Mouse (Mus musculus) adrenal gland (tissue): ENCODE results near the gene Mea1.

Experiments used
- intact Hi-C: fragments of 180-260 bp; cut with DNase I; formaldehyde crosslinking; loops from one replicate; pipeline ENCODE4 v1.15.1; 2025

Mea1 gene

DNA sequence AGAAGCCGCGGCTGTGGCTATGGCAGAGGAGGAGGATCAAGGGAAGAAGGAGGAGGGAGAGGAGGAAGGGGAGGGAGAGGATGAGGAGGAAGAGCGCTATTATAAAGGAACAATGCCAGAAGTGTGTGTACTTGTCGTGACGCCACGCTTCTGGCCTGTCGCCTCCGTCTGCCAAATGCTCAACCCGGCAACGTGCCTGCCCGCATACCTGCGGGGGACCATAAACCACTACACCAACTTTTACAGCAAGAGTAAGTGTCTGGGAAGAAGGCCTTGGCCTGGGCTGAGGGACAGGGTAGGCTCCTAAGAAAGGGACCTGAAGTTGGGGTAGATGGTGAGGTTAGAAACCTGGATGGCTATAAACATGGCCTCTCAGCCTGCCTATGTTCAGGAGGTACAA, 16.6 kb upstream of the Mea1 start:
- intact Hi-C loops, result no loop called here

DNA sequence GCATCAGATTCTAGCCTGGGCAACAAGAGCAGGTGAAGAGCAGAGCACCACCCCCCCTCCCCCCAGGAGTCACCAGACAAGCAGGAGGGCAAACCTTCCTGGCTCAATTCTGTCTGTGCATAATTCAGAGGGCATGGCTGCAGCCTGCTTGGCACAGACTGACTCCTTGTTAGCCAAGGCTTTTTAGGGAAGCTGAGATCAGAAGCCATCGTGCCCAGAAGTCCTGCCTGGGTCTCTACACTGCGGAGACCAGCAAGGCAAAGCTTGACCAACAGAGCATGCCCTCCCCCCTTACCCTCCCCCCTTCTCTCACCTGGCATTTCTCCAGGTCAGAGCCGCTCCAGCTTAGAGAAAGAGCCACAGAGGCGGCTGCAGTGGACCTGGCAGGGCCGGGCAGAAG, 15.9 kb upstream of the Mea1 start:
- intact Hi-C loops, result no loop called here

DNA sequence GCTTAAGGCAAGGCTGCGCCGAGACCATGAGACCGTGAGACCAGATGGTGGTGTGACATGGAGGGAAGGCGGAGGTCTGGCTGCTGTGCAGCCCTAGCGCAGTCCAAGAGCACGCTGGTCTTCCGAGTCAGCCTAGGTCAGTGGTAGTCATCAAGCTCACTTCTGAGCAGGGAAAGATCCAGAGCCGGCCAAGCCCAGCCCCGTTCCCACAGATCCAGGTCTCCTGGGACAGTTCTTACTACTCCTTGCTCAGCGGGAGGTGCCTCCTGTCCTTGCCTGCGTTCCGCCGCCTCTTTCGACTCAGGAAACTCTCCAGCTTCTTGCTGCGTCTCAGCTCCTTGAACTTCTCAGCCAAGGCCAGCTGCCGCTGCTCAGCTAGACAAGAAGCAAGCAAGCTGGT, 10.9 kb upstream of the Mea1 start:
- intact Hi-C loops, result no loop called here

DNA sequence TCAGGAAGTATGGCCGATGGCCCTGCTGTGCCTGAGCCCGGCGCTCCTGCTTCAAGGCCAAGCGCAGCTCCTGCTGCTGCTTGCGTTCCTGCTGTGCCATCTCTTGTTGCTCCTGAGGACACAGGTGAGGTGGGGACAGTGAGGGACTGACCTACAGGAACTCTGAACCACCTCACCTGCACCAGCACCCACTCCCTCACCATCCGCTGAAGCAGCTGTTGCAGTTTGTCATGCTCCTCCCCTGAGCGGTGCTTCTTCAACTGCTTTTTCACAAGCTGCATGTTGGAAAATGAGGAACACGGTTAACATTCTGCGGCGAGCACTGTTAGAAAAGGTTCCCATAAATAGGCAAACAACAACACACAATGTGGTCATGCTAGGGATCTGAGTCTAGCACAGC, 8.7 kb upstream of the Mea1 start:
- intact Hi-C loops, result no loop called here

DNA sequence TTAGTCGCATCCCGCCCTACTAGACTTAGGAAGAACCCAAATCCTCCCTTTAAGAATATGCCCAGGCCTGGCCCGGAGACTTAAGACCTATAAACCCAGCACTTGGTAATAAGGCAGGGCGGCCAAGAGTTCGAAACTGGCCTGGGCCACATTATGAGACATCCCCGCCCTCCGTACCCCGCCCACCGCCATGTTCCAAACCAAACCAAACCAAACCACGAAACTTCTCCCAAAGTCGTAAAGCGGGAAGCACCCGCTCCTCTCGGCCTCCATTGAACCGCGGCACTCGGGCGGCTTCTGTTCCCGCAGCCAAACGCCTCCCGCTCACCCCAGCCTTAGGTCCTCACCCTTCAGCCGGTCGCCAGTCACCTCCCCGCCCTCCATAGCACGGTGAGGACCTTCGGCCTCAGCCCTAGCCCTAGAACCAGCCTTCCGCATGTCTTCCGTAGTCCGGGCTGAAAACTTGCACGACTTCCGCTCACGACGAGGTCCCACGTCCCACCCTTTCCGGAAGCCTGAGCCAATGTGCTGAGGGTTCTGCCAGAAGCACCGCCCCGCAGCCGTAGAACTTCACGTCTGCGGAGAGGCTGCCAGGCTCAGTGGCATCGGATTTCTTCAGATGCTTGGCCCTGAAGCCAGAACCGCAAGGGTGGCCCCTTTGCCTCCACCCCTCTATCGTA, 4.6 kb upstream of the Mea1 start, which contains the start of gene Rrp36:
Gene Rrp36 (minus strand): TSS at position 503 of the 680 bp plus-strand sequence.
- intact Hi-C loops, result no loop called here

DNA sequence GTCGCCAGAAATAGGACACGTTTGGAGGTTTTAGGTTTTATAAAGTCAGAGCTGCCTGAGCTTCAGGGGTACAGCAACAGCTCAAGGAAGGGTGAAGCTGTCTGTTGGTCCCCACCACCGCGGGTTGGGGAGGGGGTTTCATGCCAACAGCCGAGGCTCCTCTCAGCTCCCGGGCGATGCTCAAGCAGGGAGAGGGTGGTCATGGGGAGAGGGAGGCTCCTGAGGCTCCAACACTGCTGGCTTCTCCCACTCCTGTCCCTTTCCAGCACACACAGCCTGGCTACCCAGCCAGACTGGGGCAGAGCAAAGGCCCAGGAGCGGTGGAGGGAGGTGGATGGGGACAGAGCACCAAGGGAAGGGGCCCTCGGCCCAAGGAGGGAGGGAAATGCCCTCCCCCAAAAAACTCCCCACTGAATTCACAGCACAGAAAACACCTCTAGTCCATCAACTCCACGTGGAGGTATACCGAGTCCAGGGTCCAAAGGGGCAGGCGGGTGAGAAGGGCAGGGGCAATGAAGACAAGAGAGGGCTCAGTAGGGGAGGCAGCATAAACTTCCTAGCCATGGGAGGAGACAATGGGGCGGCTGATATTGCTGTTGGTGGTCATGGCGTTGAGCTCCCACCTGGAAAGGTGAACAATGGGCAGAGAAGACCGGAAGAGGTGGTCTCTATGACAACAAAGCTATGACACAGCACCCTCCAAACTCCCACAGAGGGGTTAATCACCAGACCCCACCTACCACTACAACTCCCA, 3.9 kb upstream of the Mea1 start:
- intact Hi-C loops, result loop anchor here (5.0 kb wide), 1 partner anchor 38 kb away; the partner anchor contains the start of gene Pex6

DNA sequence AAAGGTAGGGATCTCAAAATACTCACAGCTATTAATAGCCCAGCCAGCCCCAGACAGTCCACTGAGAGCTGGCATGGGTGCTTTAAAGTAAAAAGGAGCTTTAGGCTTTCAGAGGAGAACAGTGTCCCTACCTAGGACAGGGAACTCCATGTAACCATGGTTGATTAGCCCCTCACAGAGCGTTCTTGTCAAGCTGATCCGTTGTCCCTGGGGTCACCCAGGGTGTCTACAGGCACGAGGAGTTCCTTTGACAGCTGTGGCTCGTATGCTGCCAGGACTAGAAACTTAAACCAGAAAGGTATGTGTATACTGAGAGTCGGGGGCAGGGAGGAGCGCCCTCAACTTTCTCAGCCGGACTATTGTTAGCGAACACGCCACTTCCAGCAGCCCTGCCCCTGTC, 318 bp downstream of the Mea1 start:
- intact Hi-C loops, result loop anchor here (5.0 kb wide), 1 partner anchor 33 kb away; the partner anchor contains the start of gene Pex6

DNA sequence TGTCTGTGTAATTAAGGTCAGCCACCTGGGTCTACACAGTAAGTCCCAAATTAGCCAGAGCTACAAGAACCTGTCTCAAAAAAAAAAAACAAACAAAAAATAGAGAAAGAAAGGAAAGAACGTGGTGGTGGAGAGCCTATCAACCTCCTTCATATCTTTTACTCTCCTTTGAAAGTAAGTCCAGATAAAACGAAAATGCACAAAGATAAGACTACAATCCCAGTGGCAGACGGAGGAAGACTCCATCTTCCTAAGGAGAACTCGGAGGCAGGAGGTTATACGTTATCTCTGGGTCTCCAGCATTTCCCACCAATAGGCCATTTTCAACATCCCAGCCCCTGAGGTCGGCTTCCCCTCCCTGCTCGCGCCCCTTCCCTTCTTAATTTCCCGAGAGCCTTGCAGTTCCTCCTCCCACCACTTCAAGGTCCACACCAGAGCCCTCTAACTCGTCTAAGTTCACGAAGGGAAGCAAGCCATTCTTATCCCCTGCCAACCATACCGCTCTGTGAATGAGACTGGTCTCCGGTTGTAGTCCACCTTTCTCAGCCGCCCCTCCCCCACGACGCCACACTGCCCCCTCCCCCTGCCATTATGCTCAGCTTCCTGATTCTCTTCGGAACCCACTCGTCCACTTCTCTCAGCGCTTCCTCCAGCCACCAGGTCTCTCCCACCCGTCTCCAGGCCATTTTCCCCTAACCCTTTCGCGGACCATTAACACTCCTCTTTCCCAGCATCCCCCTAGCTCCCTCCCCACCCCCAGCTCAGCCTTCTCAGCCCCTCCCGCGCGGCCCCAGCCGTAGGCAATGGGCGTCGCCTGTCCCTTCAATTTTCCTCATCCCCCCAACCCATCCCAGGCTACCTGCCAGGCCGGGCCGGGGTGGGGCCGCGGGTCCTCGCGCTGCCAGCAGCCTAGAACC, 1.5 kb downstream of the Mea1 start:
- intact Hi-C loops, result loop anchor here (5.0 kb wide), 1 partner anchor 32 kb away; the partner anchor contains the start of gene Pex6

DNA sequence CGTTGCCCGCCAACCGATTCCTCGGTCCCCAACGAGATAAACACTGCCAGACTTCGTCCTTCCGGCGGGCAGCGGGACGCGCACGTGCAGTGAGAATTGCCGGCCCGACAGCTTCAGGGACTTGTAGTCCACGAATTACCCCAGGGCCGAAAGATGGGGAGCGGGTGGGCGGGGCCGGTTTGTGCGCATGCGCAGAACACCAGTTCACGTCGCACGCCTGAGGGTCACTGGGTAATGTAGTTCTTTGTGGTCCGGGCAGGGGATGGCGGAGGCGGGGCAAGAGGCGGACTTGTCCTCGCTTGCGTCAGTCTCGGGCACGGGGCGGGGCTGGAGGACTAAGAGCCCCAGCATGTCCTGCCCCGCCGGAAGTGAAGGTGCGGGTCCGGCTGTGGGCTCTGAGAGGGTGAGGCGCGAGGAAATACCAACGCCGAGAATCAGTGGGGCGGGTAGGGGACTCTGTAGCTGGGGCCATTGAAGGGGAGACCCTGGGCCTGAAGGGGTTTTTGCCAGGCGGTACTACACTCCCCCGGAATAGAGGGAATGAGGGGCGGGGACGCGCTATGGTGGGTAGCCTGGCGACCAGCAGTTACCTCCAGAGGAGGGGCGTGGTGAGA, 2.3 kb downstream of the Mea1 start, which contains the start of gene Klhdc3:
Gene Klhdc3 (minus strand): TSS at position 155 of the 614 bp plus-strand sequence.
- intact Hi-C loops, result no loop called here

DNA sequence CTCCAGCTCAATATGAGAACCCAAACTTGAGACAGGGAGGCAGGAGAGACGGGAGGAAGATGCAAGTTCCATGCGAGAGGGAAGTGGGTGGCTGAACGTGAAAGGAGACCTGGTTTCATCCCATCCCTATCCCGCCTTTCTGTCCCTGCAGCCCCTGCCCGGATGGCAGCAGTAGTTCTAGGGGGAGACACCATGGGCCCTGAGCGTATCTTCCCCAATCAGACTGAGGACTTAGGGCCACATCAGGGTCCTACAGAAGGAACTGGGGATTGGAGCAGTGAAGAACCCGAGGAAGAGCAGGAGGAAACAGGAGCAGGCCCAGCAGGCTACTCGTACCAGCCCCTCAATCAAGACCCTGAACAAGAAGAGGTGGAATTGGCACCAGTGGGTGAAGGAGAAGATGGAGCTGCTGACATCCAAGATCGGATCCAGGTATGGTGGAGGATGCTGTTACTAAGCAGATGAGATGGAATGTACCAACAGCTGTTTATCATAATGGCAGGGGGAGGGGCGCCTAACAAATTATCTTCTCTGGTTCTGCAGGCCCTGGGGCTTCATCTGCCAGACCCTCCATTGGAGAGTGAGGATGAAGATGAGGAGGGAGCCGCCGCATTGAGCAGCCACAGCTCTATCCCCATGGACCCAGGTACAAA, 3.0 kb downstream of the Mea1 start:
- intact Hi-C loops, result no loop called here

DNA sequence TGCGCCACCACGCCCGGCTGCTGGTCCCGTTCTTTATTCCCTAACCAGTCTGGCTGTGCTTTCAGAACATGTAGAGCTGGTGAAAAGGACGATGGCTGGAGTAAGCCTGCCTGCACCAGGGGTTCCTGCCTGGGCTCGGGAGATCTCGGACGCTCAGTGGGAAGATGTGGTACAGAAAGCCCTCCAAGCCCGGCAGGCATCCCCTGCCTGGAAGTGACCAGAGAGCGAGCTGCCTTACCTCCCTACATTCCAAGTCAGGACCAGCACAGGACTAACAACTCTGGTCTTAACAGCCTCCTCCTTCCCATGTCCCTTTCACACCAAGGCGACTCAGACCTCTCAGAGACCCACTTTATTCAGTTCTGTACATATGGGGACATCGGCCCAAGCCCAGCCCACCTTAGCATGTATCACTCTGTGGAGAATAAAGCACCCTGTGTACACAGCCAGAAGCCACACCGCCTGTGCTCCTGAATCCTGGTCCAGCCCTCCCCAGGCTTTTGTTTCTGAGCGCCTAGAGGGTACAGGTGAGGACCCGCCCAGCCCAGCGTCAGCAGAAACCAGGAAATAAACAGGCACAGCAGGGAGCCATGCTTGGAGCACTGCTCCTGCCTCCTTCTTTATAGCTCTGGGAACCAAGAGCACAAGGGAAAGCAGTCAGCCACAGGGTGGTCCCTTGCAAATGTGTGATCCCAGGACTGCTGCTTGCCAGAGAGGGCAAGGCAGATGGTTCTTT, 4.2 kb downstream of the Mea1 start:
- intact Hi-C loops, result no loop called here

DNA sequence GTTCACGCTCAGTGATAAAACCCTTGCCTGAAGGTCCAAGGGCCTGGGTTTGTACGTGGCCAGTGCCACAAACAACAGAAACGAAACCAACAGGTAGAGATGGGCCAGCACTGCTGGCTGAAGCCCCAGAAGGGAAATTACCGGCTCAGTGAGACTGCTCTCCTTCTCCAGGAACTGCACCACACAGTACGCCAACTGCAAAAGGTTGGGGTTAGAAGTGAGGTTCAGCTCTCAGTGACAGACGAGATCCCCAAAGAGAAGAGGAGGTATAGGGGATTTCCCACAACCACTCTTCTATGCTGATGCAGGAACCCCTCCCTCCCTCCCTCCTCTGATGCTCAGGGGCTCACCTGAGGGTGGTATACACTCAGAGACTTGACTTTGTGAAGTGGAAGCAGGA, 7.3 kb downstream of the Mea1 start:
- intact Hi-C loops, result no loop called here

DNA sequence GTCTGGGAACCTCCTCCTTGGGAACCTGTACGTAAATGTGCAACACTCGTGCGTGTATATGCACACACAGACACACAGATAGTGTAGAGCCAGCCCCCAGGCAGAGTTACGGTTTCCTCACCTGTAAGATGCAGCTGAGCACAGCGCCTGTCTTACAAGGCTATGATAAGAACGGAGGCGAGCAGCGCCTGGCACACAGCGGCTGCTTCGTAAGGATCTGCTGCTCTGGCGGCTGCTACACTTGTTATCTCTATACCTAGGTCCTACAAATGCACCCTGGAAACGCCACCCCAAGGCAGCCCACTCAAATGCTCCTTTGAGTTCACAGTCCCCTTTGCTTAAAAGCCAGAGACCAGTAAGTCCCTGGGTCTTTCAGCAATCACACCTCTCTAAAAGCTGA, 12.1 kb downstream of the Mea1 start:
- intact Hi-C loops, result no loop called here

DNA sequence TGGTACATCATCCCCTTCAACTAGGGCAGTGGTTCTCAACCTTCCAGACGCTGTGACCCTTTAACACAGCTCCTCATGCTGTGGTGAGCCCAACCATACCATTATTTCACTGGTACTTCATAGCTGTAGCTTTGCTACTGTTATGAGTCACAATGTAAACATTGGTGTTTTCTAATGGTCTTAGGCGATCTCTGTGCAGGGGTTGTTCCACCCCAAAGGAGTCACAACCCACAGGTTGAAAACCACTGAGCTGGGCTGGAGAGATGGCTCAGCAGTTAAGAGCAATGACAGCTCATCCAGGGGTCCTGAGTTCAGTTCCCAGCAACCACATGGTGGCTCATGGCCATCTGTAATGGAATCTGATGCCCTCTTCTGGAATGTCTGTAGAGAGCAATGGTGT, 12.8 kb downstream of the Mea1 start:
- intact Hi-C loops, result no loop called here

DNA sequence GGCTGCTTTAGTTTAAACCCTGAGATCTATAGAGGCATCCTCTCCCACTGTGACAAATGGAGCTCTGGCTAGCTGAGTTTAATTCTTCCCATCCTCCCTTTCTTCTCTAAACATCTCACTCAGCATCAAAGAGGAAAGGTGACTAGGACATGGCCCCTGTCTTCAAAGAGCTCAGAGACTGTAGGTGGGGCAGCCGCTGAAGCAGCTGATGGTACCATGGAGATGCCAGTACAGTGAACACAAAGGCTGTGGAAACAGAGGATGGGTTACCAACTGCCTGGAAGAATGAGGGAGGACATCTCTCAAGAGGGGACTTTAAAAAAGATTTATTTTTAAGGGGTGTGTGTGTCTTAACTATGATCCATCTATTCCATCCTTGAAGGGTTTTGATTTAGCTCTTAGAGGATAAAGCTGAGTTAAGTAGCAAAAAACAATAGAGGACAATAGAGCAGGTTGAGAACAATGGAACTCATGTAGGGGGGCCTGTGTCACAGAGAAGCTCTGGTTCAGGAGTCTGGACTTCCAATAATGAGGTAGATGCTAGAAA, 16.0 kb downstream of the Mea1 start:
- intact Hi-C loops, result no loop called here

DNA sequence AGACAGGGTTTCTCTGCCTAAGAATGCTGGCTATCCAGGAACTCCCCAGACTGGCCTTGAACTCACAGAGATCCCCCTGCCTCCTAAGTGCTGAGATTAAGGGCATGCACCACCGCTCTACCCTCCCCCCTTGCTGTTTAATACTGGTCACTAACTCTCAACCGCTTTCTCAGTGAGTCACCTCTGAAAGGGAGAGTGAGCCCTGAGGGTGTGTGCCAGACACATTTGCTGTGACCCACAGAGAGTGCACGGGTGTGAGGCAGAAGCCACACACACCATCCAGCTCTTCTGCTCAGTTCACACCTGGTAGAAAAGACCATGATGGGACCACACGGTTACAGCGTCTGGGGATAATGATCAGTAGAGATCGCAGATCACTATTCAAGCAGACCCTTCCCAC, 19.9 kb downstream of the Mea1 start:
- intact Hi-C loops, result no loop called here

DNA sequence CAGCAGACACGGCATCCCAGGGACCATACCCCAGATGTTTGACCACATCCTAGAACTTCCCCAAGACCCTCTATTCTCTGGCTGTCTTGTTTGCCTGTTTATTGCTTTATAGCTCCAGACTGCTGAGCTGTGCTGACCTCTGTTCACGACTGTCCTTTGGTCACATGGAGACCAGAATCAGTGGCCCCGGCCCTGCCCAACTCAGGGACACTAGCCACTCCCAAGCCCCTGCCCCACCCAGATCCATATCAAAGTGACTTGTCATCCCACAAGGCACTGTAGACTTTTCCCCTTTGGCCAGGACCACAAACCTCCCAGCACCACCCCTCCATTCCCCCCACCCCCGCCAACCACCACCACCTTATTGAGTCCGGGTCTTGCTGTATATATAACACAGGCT, 20.7 kb downstream of the Mea1 start:
- intact Hi-C loops, result no loop called here

DNA sequence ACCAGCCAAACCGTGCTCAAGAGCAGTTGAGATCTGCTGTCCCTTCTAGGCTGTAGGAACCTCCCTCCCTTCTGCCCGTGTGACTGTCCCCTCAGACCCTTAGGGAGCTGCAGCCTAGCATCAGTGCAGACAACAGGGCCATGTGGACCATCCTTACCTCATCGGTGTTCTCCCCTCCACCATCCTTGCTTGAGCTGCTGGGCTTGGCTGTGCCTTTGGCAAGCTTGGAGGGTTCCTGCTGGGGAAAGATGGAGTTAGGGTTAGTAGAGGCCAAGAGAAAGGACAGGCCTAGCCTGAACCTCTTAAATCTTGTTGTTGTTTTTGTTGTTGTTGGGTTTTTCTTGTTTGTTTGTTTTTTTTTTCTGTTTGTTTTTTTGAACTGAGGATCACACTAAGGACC, 21.3 kb downstream of the Mea1 start:
- intact Hi-C loops, result loop anchor here (10.0 kb wide), 1 partner anchor 45 kb away; the partner anchor contains the start of gene Cul7

DNA sequence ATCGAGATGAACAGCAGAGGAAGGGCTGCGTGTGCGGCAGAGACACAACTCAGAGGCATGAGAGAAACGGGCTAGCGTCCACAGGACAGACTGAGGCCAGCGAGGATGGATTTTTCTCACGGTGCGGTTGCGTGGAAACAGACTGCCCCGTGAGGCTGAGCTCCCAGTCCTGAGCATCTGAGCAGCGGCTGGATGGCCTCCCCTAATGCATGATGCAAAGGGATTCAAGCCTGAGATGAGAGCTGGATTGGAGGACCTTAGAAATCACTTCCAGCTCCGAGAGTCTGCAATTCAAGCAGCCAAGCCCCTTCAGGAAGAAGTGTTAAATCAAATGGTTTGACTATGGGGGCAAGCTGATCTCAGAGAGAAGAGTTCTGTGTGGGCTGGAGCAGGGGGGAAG, 22.9 kb downstream of the Mea1 start:
- intact Hi-C loops, result loop anchor here (10.0 kb wide), 1 partner anchor 47 kb away; the partner anchor contains the start of gene Cul7
